In genomic region chr16:62807249-62807979, GRCm38 (mm10) we compare ENCODE assay signal across 11 mouse cellular contexts. TPM values are rescaled to one million over a fixed set of nuclear protein-coding genes. Genes with fewer than 3 reads are reported as not detected.
DNase-seq lines count a peak whose midpoint lies in the region; ATAC-seq and TF ChIP-seq lines count a peak whose summit lies in the region.
"Had no signal": no experiment of that assay in that cellular context is flagged by ENCODE, and none has a peak within 500 bp of the region (broad histone marks: within the 10 kb centered on the region; RNA-seq: fewer than 3 reads in every experiment).

No protein-coding gene starts in this region.

- no peaks in the 10 kb centered on the region for H3K9me3 ChIP-seq in lung, embryonic 14.5 days (ENCODE audit: low read depth, low read length)
- no peaks in the 10 kb centered on the region for H3K9me3 ChIP-seq in limb, embryonic 13.5 days
- H3K9me3 ChIP-seq: neural tube, embryonic 13.5 days had no signal

- no peak overlapping the region for H3K4me2 ChIP-seq in lung, embryonic 14.5 days
- no peak overlapping the region for H3K4me2 ChIP-seq in limb, embryonic 13.5 days (replicated peaks)
- H3K4me2 ChIP-seq: neural tube, embryonic 13.5 days had no signal

- intact Hi-C loops in left cerebral cortex, adult 2 months (cut with DNase I), result no loop called here

- H3K4me1 ChIP-seq in lung, embryonic 14.5 days (ENCODE audit: insufficient read depth), result no peaks in the 10 kb centered on the region
- peaks cover 3% of the 10 kb centered on the region for H3K4me1 ChIP-seq in lung, adult 2 months (ENCODE audit: control insufficient read depth, insufficient read depth, low read length)
- peaks cover 12% of the 10 kb centered on the region for H3K4me1 ChIP-seq in limb, embryonic 13.5 days

- ATAC-seq in lung, embryonic 14.5 days (ENCODE audit: insufficient read depth), result peak; percentile 75; the same call in 1 of the 2 replicates
- ATAC-seq in limb, embryonic 13.5 days (ENCODE audit: low FRiP score, low read depth), result peak; percentile 44; the same call in 1 of the 2 replicates

- H3K36me3 ChIP-seq in lung, embryonic 14.5 days (ENCODE audit: insufficient read depth), result 0 out of 2 replicates have a peak, but pooled peaks cover 11% of the 10 kb centered on the region
- peaks cover 18% of the 10 kb centered on the region for H3K36me3 ChIP-seq in limb, embryonic 13.5 days

- peak; percentile 29 for DNase-seq in embryo, embryonic 11 days
- DNase-seq in embryo, embryonic 9.5 days (ENCODE audit: extremely low spot score), result no peak
- peak; percentile 37 for DNase-seq in lung, embryonic 14.5 days
- DNase-seq in lung, adult 2 months, result no peak
- DNase-seq in thymus, postnatal 14 days, result peak; percentile 50
- no peak for DNase-seq in left cerebral cortex, adult 2 months (ENCODE audit: extremely low spot score in 1 of 2, low spot score in 2 of 2)
- no peak for DNase-seq in yolk sac, embryonic 10.5 days (ENCODE audit: low spot score)

- H3K9ac ChIP-seq in lung, embryonic 14.5 days, result no peak overlapping the region
- H3K9ac ChIP-seq in limb, embryonic 13.5 days, result no peak overlapping the region
- H3K9ac ChIP-seq: neural tube, embryonic 13.5 days had no signal

- peak overlapping the region; percentile 10; the same call in 1 of the 2 replicates for H3K27ac ChIP-seq in lung, embryonic 14.5 days (ENCODE audit: low read depth)
- H3K27ac ChIP-seq in limb, embryonic 13.5 days, result 0 out of 2 replicates have a peak overlapping the region, but pooled peaks have one; percentile 22
- no peak overlapping the region for H3K27ac ChIP-seq in left cerebral cortex, adult 2 months
- H3K27ac ChIP-seq: neural tube, embryonic 13.5 days had no signal

- TF ChIP-seq CTCF in lung, embryonic 14.5 days (IDR thresholded peaks at IDR 0.05; ENCODE audit: low read depth), result no peak
- TF ChIP-seq CTCF in lung, adult 2 months (IDR thresholded peaks at IDR 0.05; ENCODE audit: insufficient read depth, low read length), result no peak
- TF ChIP-seq CTCF in left cerebral cortex, adult 2 months (IDR thresholded peaks at IDR 0.05), result no peak

- H3K4me3 ChIP-seq in lung, embryonic 14.5 days (ENCODE audit: low read depth, low read length), result no peak overlapping the region
- no peak overlapping the region for H3K4me3 ChIP-seq in lung, adult 2 months (replicated peaks; ENCODE audit: extremely low read depth, low read depth, low read length)
- no peak overlapping the region for H3K4me3 ChIP-seq in limb, embryonic 13.5 days
- no peak overlapping the region for H3K4me3 ChIP-seq in left cerebral cortex, adult 2 months
- H3K4me3 ChIP-seq: erythroblast, embryonic 14.5 days; neural tube, embryonic 13.5 days had no signal

- H3K27me3 ChIP-seq in lung, embryonic 14.5 days (ENCODE audit: insufficient read depth, low read length), result no peaks in the 10 kb centered on the region
- H3K27me3 ChIP-seq in limb, embryonic 13.5 days, result no peaks in the 10 kb centered on the region
- H3K27me3 ChIP-seq: neural tube, embryonic 13.5 days had no signal

- no peak for TF ChIP-seq POLR2A in lung, adult 2 months (IDR thresholded peaks at IDR 0.05; ENCODE audit: borderline replicate concordance, extremely low read depth, low read depth, low read length)

- 54% methylated on average over 8 of the region's 8 CpGs for WGBS in lung, embryonic 14.5 days
- WGBS in lung, adult 2 months, result 56% methylated on average over 8 of the region's 8 CpGs
- 41% methylated on average over 8 of the region's 8 CpGs for WGBS in limb, embryonic 13.5 days

RNA-seq across cellular contexts. Expression of gene Stx19, which starts 7.1 kb away (rescaled TPM):
- 2.4 TPM in 2 replicates for polyA plus RNA-seq in lung, embryonic 14.5 days (2014; fragmentation: Nextera tagmentation; extraction: Ambion mirVana)
- polyA plus RNA-seq in lung, adult 2 months (2012; rRNA removed), result 0.71 and 1.2 TPM in 2 replicates
- polyA plus RNA-seq in limb, embryonic 13.5 days (2015; fragmentation: Nextera tagmentation; extraction: Ambion mirVana), result 1.00 and 1.1 TPM in 2 replicates
- not detected for total RNA-seq in left cerebral cortex, adult 2 months (2021)
- total RNA-seq: left cerebral cortex, postnatal 25 days had no signal
- polyA plus RNA-seq: erythroblast, embryonic 14.5 days had no signal

RNA-seq across cellular contexts. Expression of gene Nsun3, which starts 20.8 kb away (rescaled TPM):
- 8.8 and 9.8 TPM in 2 replicates for polyA plus RNA-seq in lung, embryonic 14.5 days (2014; fragmentation: Nextera tagmentation; extraction: Ambion mirVana)
- 3.7 and 4.6 TPM in 2 replicates for polyA plus RNA-seq in lung, adult 2 months (2012; rRNA removed)
- 7.0 and 7.1 TPM in 2 replicates for polyA plus RNA-seq in limb, embryonic 13.5 days (2015; fragmentation: Nextera tagmentation; extraction: Ambion mirVana)
- 10 to 100 TPM in 1 of 2 experiments, 1 to 10 TPM in 1; 8.2 to 12.7 TPM for total RNA-seq in left cerebral cortex, adult 2 months (2021)

RNA-seq across cellular contexts. Expression of gene Arl13b, which starts 39.4 kb away (rescaled TPM):
- polyA plus RNA-seq in lung, embryonic 14.5 days (2014; fragmentation: Nextera tagmentation; extraction: Ambion mirVana), result 20.0 and 21.4 TPM in 2 replicates
- 6.0 and 6.6 TPM in 2 replicates for polyA plus RNA-seq in lung, adult 2 months (2012; rRNA removed)
- polyA plus RNA-seq in limb, embryonic 13.5 days (2015; fragmentation: Nextera tagmentation; extraction: Ambion mirVana), result 25.7 and 27.9 TPM in 2 replicates
- 10 to 100 TPM in 1 of 2 experiments, 1 to 10 TPM in 1; 10.0 to 12.5 TPM for total RNA-seq in left cerebral cortex, adult 2 months (2021)

RNA-seq across cellular contexts. Expression of gene Pros1, which starts 46.7 kb away (rescaled TPM):
- 59.7 and 60.3 TPM in 2 replicates for polyA plus RNA-seq in lung, embryonic 14.5 days (2014; fragmentation: Nextera tagmentation; extraction: Ambion mirVana)
- 15.6 and 20.0 TPM in 2 replicates for polyA plus RNA-seq in lung, adult 2 months (2012; rRNA removed)
- polyA plus RNA-seq in limb, embryonic 13.5 days (2015; fragmentation: Nextera tagmentation; extraction: Ambion mirVana), result 32.3 and 34.1 TPM in 2 replicates
- 1 to 10 TPM; 8.7 to 9.4 TPM for total RNA-seq in left cerebral cortex, adult 2 months (2021)
- polyA plus RNA-seq: erythroblast, embryonic 14.5 days had no signal

Comparison
In these comparisons a context has a peak if more than half of its experiments do, and no peak if none do; other contexts are left out.
1. DNase-seq: peak in embryo, embryonic 11 days (single experiment), lung, embryonic 14.5 days (single experiment) and thymus, postnatal 14 days (single experiment); none in embryo, embryonic 9.5 days (single experiment), lung, adult 2 months (single experiment), left cerebral cortex, adult 2 months (0 of 2) and yolk sac, embryonic 10.5 days (single experiment).